23 mouse cellular contexts compared by ENCODE assay signal in the genomic region with DNA sequence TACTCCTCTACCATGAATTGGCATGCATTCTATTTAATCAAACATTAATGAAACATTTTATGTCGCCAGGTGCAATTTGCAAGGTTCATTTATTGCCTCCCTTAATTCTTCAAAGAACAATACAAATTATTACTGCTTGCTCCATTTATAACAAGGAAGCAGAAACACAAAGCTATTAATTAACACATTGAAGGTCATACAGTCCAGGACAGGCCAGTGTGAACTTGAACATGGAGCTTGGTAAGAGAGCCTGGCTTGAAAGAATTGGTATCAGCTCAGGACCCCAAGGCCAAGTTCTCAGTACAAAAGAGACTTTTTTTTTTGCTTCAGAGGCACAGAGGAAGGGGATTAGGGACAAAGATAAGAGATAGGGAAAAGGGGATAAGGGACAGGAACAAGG. TPM values are rescaled to one million over a fixed set of nuclear protein-coding genes. Genes with fewer than 3 reads are reported as not detected.
DNase-seq lines count a peak whose midpoint lies in the region; ATAC-seq and TF ChIP-seq lines count a peak whose summit lies in the region.
"Had no signal": no experiment of that assay in that cellular context is flagged by ENCODE, and none has a peak within 500 bp of the region (broad histone marks: within the 10 kb centered on the region; RNA-seq: fewer than 3 reads in every experiment).

No protein-coding gene starts in this region.

- no peak for DNase-seq in kidney, adult 2 months
- DNase-seq in embryo, embryonic 9.5 days (ENCODE audit: extremely low spot score), result no peak
- no peak for DNase-seq in frontal cortex, postnatal 14 days (ENCODE audit: low spot score in 2 of 2)
- DNase-seq: adrenal gland, adult 2 months; adrenal gland, postnatal 14 days; cerebellum, adult 18-20 months; cerebellum, adult 9-10 months; cerebellum, postnatal 14 days; gastrocnemius, postnatal 25 days; heart, adult 18-20 months had no signal

- ATAC-seq in kidney, embryonic 16.5 days (ENCODE audit: low FRiP score, low TSS enrichment), result no peak
- peak; percentile 68 for ATAC-seq in intestine, embryonic 15.5 days
- ATAC-seq: CD4-positive, CD25-positive, alpha-beta regulatory T cell, adult 4 months; forebrain, embryonic 15.5 days had no signal

- H3K9me3 ChIP-seq in kidney, embryonic 16.5 days (ENCODE audit: low read length), result no peaks in the 10 kb centered on the region
- no peaks in the 10 kb centered on the region for H3K9me3 ChIP-seq in intestine, embryonic 15.5 days
- H3K9me3 ChIP-seq: embryonic facial prominence, embryonic 10.5 days; embryonic facial prominence, embryonic 13.5 days; forebrain, embryonic 12.5 days; forebrain, embryonic 15.5 days; heart, embryonic 10.5 days; heart, embryonic 13.5 days; hindbrain, embryonic 12.5 days; hindbrain, embryonic 15.5 days had no signal

- H3K9ac ChIP-seq in kidney, embryonic 16.5 days (replicated peaks; ENCODE audit: low read length), result no peak overlapping the region
- no peak overlapping the region for H3K9ac ChIP-seq in intestine, embryonic 15.5 days
- H3K9ac ChIP-seq: embryonic facial prominence, embryonic 13.5 days; forebrain, embryonic 12.5 days; forebrain, embryonic 15.5 days; heart, embryonic 13.5 days; hindbrain, embryonic 12.5 days; hindbrain, embryonic 15.5 days had no signal

- H3K4me2 ChIP-seq in kidney, embryonic 16.5 days (replicated peaks; ENCODE audit: low read depth, low read length), result no peak overlapping the region
- H3K4me2 ChIP-seq in intestine, embryonic 15.5 days (replicated peaks), result no peak overlapping the region
- H3K4me2 ChIP-seq: embryonic facial prominence, embryonic 13.5 days; forebrain, embryonic 12.5 days; forebrain, embryonic 15.5 days; heart, embryonic 13.5 days; hindbrain, embryonic 12.5 days; hindbrain, embryonic 15.5 days had no signal

- H3K36me3 ChIP-seq in kidney, adult 2 months (ENCODE audit: control insufficient read depth, insufficient read depth, low read length), result no peaks in the 10 kb centered on the region
- H3K36me3 ChIP-seq in kidney, embryonic 16.5 days (ENCODE audit: insufficient read depth, low read length), result no peaks in the 10 kb centered on the region
- no peaks in the 10 kb centered on the region for H3K36me3 ChIP-seq in intestine, embryonic 15.5 days
- H3K36me3 ChIP-seq in small intestine, adult 2 months (ENCODE audit: control insufficient read depth, insufficient read depth, low read length), result no peaks in the 10 kb centered on the region
- H3K36me3 ChIP-seq: embryonic facial prominence, embryonic 10.5 days; embryonic facial prominence, embryonic 13.5 days; forebrain, embryonic 12.5 days; forebrain, embryonic 15.5 days; heart, embryonic 10.5 days; heart, embryonic 13.5 days; hindbrain, embryonic 12.5 days; hindbrain, embryonic 15.5 days had no signal

- no peaks in the 10 kb centered on the region for H3K27me3 ChIP-seq in kidney, adult 2 months (replicated peaks; ENCODE audit: control insufficient read depth, insufficient read depth, low read length)
- H3K27me3 ChIP-seq in kidney, embryonic 16.5 days (ENCODE audit: insufficient read depth, low read length), result peaks cover 18% of the 10 kb centered on the region; the same call in 1 of the 2 replicates
- no peaks in the 10 kb centered on the region for H3K27me3 ChIP-seq in intestine, embryonic 15.5 days (replicated peaks)
- no peaks in the 10 kb centered on the region for H3K27me3 ChIP-seq in small intestine, adult 2 months (ENCODE audit: control insufficient read depth, insufficient read depth, low read length)
- H3K27me3 ChIP-seq: forebrain, embryonic 15.5 days had no signal

- H3K4me1 ChIP-seq in kidney, adult 2 months (ENCODE audit: control insufficient read depth, insufficient read depth, low read length), result no peaks in the 10 kb centered on the region; the same call in 1 of the 2 replicates
- no peaks in the 10 kb centered on the region for H3K4me1 ChIP-seq in kidney, embryonic 16.5 days (ENCODE audit: insufficient read depth, low read length)
- no peaks in the 10 kb centered on the region for H3K4me1 ChIP-seq in intestine, embryonic 15.5 days (replicated peaks)
- H3K4me1 ChIP-seq in small intestine, adult 2 months (ENCODE audit: control insufficient read depth, insufficient read depth, insufficient read length, low read length), result peaks cover 10% of the 10 kb centered on the region; the same call in 1 of the 2 replicates
- H3K4me1 ChIP-seq: embryonic facial prominence, embryonic 10.5 days; embryonic facial prominence, embryonic 13.5 days; forebrain, embryonic 12.5 days; forebrain, embryonic 15.5 days; heart, embryonic 10.5 days; heart, embryonic 13.5 days; hindbrain, embryonic 12.5 days; hindbrain, embryonic 15.5 days had no signal

- no peak overlapping the region for H3K4me3 ChIP-seq in kidney, adult 2 months (ENCODE audit: insufficient read depth, low read depth, low read length)
- no peak overlapping the region for H3K4me3 ChIP-seq in kidney, embryonic 16.5 days (ENCODE audit: low read length)
- no peak overlapping the region for H3K4me3 ChIP-seq in intestine, embryonic 15.5 days (replicated peaks)
- no peak overlapping the region for H3K4me3 ChIP-seq in small intestine, adult 2 months (ENCODE audit: low read depth, low read length)
- H3K4me3 ChIP-seq: embryonic facial prominence, embryonic 10.5 days; embryonic facial prominence, embryonic 13.5 days; erythroblast, embryonic 14.5 days; forebrain, embryonic 12.5 days; forebrain, embryonic 15.5 days; heart, embryonic 10.5 days; heart, embryonic 13.5 days; hindbrain, embryonic 12.5 days; hindbrain, embryonic 15.5 days had no signal

- H3K27ac ChIP-seq in kidney, adult 2 months (ENCODE audit: insufficient read depth, low read depth, low read length), result peak overlapping the region; percentile 17
- no peak overlapping the region for H3K27ac ChIP-seq in kidney, embryonic 16.5 days (ENCODE audit: low read length)
- no peak overlapping the region for H3K27ac ChIP-seq in intestine, embryonic 15.5 days
- H3K27ac ChIP-seq in small intestine, adult 2 months (ENCODE audit: insufficient read depth, low read depth, low read length), result peak overlapping the region; percentile 82
- H3K27ac ChIP-seq: embryonic facial prominence, embryonic 10.5 days; embryonic facial prominence, embryonic 13.5 days; forebrain, embryonic 12.5 days; forebrain, embryonic 15.5 days; heart, embryonic 10.5 days; heart, embryonic 13.5 days; hindbrain, embryonic 12.5 days; hindbrain, embryonic 15.5 days had no signal

- TF ChIP-seq POLR2A in kidney, adult 2 months (IDR thresholded peaks at IDR 0.05; ENCODE audit: low read depth, low read length), result no peak
- TF ChIP-seq POLR2A in small intestine, adult 2 months (IDR thresholded peaks at IDR 0.05; ENCODE audit: low read depth, low read length), result no peak

- TF ChIP-seq CTCF in kidney, adult 2 months (conservative IDR thresholded peaks at IDR 0.05; ENCODE audit: insufficient read depth, insufficient read length, low read depth, low read length), result no peak
- TF ChIP-seq CTCF in small intestine, adult 2 months (IDR thresholded peaks at IDR 0.05; ENCODE audit: extremely low read depth, insufficient read length, insufficient replicate concordance, low read depth, low read length), result no peak

- 33% methylated on average over 1 of the region's 1 CpGs for WGBS in kidney, adult 2 months
- WGBS in kidney, embryonic 16.5 days, result 86% methylated on average over 1 of the region's 1 CpGs
- 77% methylated on average over 1 of the region's 1 CpGs for WGBS in intestine, embryonic 15.5 days
- 32% methylated on average over 1 of the region's 1 CpGs for WGBS in small intestine, adult 2 months

RNA-seq across cellular contexts. Expression of a gene that starts 43.1 kb away (rescaled TPM):
- 143 and 255 TPM in 2 replicates for polyA plus RNA-seq in kidney, adult 2 months (2012; rRNA removed)
- polyA plus RNA-seq in kidney, embryonic 16.5 days (2015; fragmentation: Nextera tagmentation; extraction: Ambion mirVana), result 2,464 and 2,500 TPM in 2 replicates
- polyA plus RNA-seq in intestine, embryonic 15.5 days (2015; fragmentation: Nextera tagmentation; extraction: Ambion mirVana), result 3,039 and 3,818 TPM in 2 replicates
- polyA plus RNA-seq in small intestine, adult 2 months (2012; rRNA removed), result 44.6 and 57.7 TPM in 2 replicates

Comparison
In these comparisons a context has a peak if more than half of its experiments do, and no peak if none do; other contexts are left out.
1. H3K27ac ChIP-seq: peak in kidney, adult 2 months (single experiment) and small intestine, adult 2 months (single experiment); none in kidney, embryonic 16.5 days (single experiment) and intestine, embryonic 15.5 days (single experiment).